Mouse (Mus musculus) MEL (cell line): ENCODE measurements around the gene Spg11. TPM values are rescaled to one million over a fixed set of nuclear protein-coding genes. Genes with fewer than 3 reads are reported as not detected.

Experiments
- DNase-seq: peaks from one replicate; pipeline ENCODE4 v3.0.0; 2011; ENCODE audit warnings: low read depth, low spot score
- H3K27ac ChIP-seq: 2 replicates; pipeline ENCODE4 v1.5.1; 2012; ENCODE audit warnings: low read depth, mild to moderate bottlenecking, control low read depth, low read length, moderate library complexity; ENCODE audit not compliant: control insufficient read depth
- H3K27me3 ChIP-seq, 2 experiments: fragments of 150-350 bp in 1 of 2; sonication (generic) in 1 of 2; 2 replicates each; pipeline ENCODE4 v1.6.1; 2012; ENCODE audit warnings: low read length in 2 of 2, mild to moderate bottlenecking in 2 of 2, improper control_type of control experiment in 1 of 2, moderate library complexity in 1 of 2; ENCODE audit not compliant: insufficient read depth in 2 of 2, control insufficient read depth in 1 of 2
- H3K36me3 ChIP-seq, 2 experiments: 2 replicates each; pipeline ENCODE4 v1.6.1; 2012 to 2014; ENCODE audit warnings: low read length in 2 of 2, improper control_type of control experiment in 1 of 2, inconsistent platforms in 1 of 2, mild to moderate bottlenecking in 1 of 2; ENCODE audit not compliant: insufficient read depth in 2 of 2, control insufficient read depth in 1 of 2
- H3K4me1 ChIP-seq, 2 experiments: fragments of 150-350 bp in 1 of 2; sonication (generic) in 1 of 2; 2 replicates each; pipeline ENCODE4 v1.6.1; 2012; ENCODE audit warnings: low read length in 2 of 2, improper control_type of control experiment in 1 of 2, mild to moderate bottlenecking in 1 of 2; ENCODE audit not compliant: insufficient read depth in 2 of 2, control insufficient read depth in 1 of 2
- H3K4me3 ChIP-seq, 2 experiments: fragments of 150-350 bp in 1 of 2; sonication (generic) in 1 of 2; 2 replicates each; pipeline ENCODE4 v1.5.1; 2012; ENCODE audit warnings: low read depth in 2 of 2, low read length in 2 of 2, mild to moderate bottlenecking in 2 of 2, moderate library complexity in 2 of 2, control low read depth in 1 of 2, improper control_type of control experiment in 1 of 2; ENCODE audit not compliant: control insufficient read depth in 1 of 2, insufficient read depth in 1 of 2
- H3K79me2 ChIP-seq: 2 replicates; pipeline ENCODE4 v1.6.1; 2012; ENCODE audit warnings: mild to moderate bottlenecking, low read length, moderate library complexity; ENCODE audit not compliant: control insufficient read depth, poor library complexity, insufficient read depth
- H3K9ac ChIP-seq: 2 replicates; pipeline ENCODE4 v1.6.1; 2012; ENCODE audit warnings: low read depth, mild to moderate bottlenecking, control low read depth, low read length, moderate library complexity; ENCODE audit not compliant: control insufficient read depth, poor library complexity, severe bottlenecking
- H3K9me3 ChIP-seq: fragments of 150-350 bp; sonication (generic); replicated peaks from 2 replicates; pipeline ENCODE4 v1.6.1; 2012; ENCODE audit warnings: mild to moderate bottlenecking, low read length, improper control_type of control experiment, moderate library complexity; ENCODE audit not compliant: insufficient read depth
- BHLHE40 ChIP-seq: IDR thresholded peaks from 2 replicates; pipeline ENCODE4 v1.6.1; 2012; ENCODE audit warnings: low read depth, mild to moderate bottlenecking, inconsistent platforms, low read length, improper control_type of control experiment, borderline replicate concordance
- CHD1 ChIP-seq: IDR thresholded peaks from 2 replicates; pipeline ENCODE4 v1.6.1; 2012; ENCODE audit warnings: low read depth, mild to moderate bottlenecking, inconsistent platforms, low read length, improper control_type of control experiment
- CHD2 ChIP-seq: IDR thresholded peaks from 2 replicates; pipeline ENCODE4 v1.6.1; 2011; ENCODE audit warnings: low read length, improper control_type of control experiment
- CTCF ChIP-seq, 3 experiments: IDR thresholded peaks in 2 of 3; conservative IDR thresholded peaks in 1 of 3; 2 replicates each; pipeline ENCODE4 v1.5.1; 2011 to 2012; ENCODE audit warnings: low read length in 3 of 3, low read depth in 2 of 3, mild to moderate bottlenecking in 2 of 3, improper control_type of control experiment in 1 of 3, inconsistent platforms in 1 of 3, mixed read lengths in 1 of 3, moderate library complexity in 1 of 3; ENCODE audit not compliant: control insufficient read depth in 1 of 3, insufficient read depth in 1 of 3, poor library complexity in 1 of 3, severe bottlenecking in 1 of 3
- E2F4 ChIP-seq: IDR thresholded peaks from 2 replicates; pipeline ENCODE4 v1.6.1; 2011; ENCODE audit warnings: low read depth, low read length, improper control_type of control experiment, borderline replicate concordance
- ELF1 ChIP-seq: IDR thresholded peaks from 2 replicates; pipeline ENCODE4 v1.6.1; 2014; ENCODE audit warnings: low read depth, mild to moderate bottlenecking, inconsistent platforms, low read length, improper control_type of control experiment, moderate library complexity
- ETS1 ChIP-seq: IDR thresholded peaks from 2 replicates; pipeline ENCODE4 v1.6.1; 2012; ENCODE audit warnings: low read depth, mild to moderate bottlenecking, inconsistent platforms, low read length, improper control_type of control experiment, moderate library complexity
- GABPA ChIP-seq: IDR thresholded peaks from 2 replicates; pipeline ENCODE4 v1.6.1; 2012; ENCODE audit warnings: low read depth, mild to moderate bottlenecking, inconsistent platforms, low read length, improper control_type of control experiment, moderate library complexity
- GATA1 ChIP-seq: IDR thresholded peaks from 2 replicates; pipeline ENCODE4 v1.6.1; 2011; ENCODE audit warnings: low read depth, low read length, improper control_type of control experiment
- HCFC1 ChIP-seq: IDR thresholded peaks from 2 replicates; pipeline ENCODE4 v1.6.1; 2012; ENCODE audit warnings: low read depth, mild to moderate bottlenecking, inconsistent platforms, low read length, improper control_type of control experiment, moderate library complexity
- KAT2A ChIP-seq: conservative IDR thresholded peaks from 2 replicates; pipeline ENCODE4 v1.6.1; 2012; ENCODE audit warnings: low read depth, low read length, improper control_type of control experiment, inconsistent platforms
- MAFK ChIP-seq: IDR thresholded peaks from 2 replicates; pipeline ENCODE4 v1.6.1; 2011; ENCODE audit warnings: low read depth, mild to moderate bottlenecking, low read length, improper control_type of control experiment, borderline replicate concordance
- MAX ChIP-seq: IDR thresholded peaks from 2 replicates; pipeline ENCODE4 v1.6.1; 2011; ENCODE audit warnings: low read length, improper control_type of control experiment
- MAZ ChIP-seq: IDR thresholded peaks from 2 replicates; pipeline ENCODE4 v1.6.1; 2012; ENCODE audit warnings: low read depth, mild to moderate bottlenecking, inconsistent platforms, low read length, improper control_type of control experiment
- MXI1 ChIP-seq: IDR thresholded peaks from 2 replicates; pipeline ENCODE4 v1.6.1; 2011; ENCODE audit warnings: mild to moderate bottlenecking, low read depth, low read length, improper control_type of control experiment
- MYB ChIP-seq: IDR thresholded peaks from 2 replicates; pipeline ENCODE4 v1.6.1; 2011; ENCODE audit warnings: mild to moderate bottlenecking, low read depth, low read length, improper control_type of control experiment
- MYC ChIP-seq: IDR thresholded peaks from 2 replicates; pipeline ENCODE4 v1.6.1; 2011; ENCODE audit warnings: low read depth, mild to moderate bottlenecking, low read length, improper control_type of control experiment, moderate library complexity
- NELFE ChIP-seq: IDR thresholded peaks from 2 replicates; pipeline ENCODE4 v1.6.1; 2011; ENCODE audit warnings: low read depth, low read length, improper control_type of control experiment
- NRF1 ChIP-seq: IDR thresholded peaks from 2 replicates; pipeline ENCODE4 v1.6.1; 2014; ENCODE audit warnings: low read depth, mild to moderate bottlenecking, inconsistent platforms, low read length, improper control_type of control experiment, moderate library complexity; ENCODE audit not compliant: poor library complexity, insufficient read depth, severe bottlenecking
- POLR2AphosphoS2 ChIP-seq: IDR thresholded peaks from 2 replicates; pipeline ENCODE4 v1.6.1; 2011; ENCODE audit warnings: low read length, improper control_type of control experiment
- POLR2AphosphoS5 ChIP-seq: IDR thresholded peaks from 2 replicates; pipeline ENCODE4 v1.6.1; 2012; ENCODE audit warnings: low read depth, borderline replicate concordance, mild to moderate bottlenecking, inconsistent platforms, low read length, moderate library complexity, mixed read lengths
- RAD21 ChIP-seq: IDR thresholded peaks from 2 replicates; pipeline ENCODE4 v1.6.1; 2011; ENCODE audit warnings: mild to moderate bottlenecking, low read depth, low read length, improper control_type of control experiment
- RCOR1 ChIP-seq: IDR thresholded peaks from 2 replicates; pipeline ENCODE4 v1.6.1; 2012; ENCODE audit warnings: low read depth, mild to moderate bottlenecking, inconsistent platforms, low read length, improper control_type of control experiment
- SIN3A ChIP-seq: IDR thresholded peaks from 2 replicates; pipeline ENCODE4 v1.6.1; 2012; ENCODE audit warnings: low read length, improper control_type of control experiment, inconsistent platforms
- TAL1 ChIP-seq: IDR thresholded peaks from 2 replicates; pipeline ENCODE4 v1.6.1; 2012; ENCODE audit warnings: mild to moderate bottlenecking, inconsistent platforms, low read length, moderate library complexity, mixed read lengths
- TBP ChIP-seq: IDR thresholded peaks from 2 replicates; pipeline ENCODE4 v1.8.0; 2011; ENCODE audit warnings: low read depth, low read length, improper control_type of control experiment
- TCF12 ChIP-seq: IDR thresholded peaks from 2 replicates; pipeline ENCODE4 v1.6.1; 2014; ENCODE audit warnings: low read depth, mild to moderate bottlenecking, inconsistent platforms, low read length, improper control_type of control experiment, moderate library complexity
- UBTF ChIP-seq: IDR thresholded peaks from 2 replicates; pipeline ENCODE4 v1.6.1; 2012; ENCODE audit warnings: low read depth, mild to moderate bottlenecking, inconsistent platforms, low read length, improper control_type of control experiment, moderate library complexity, borderline replicate concordance; ENCODE audit not compliant: insufficient read depth
- USF1 ChIP-seq: IDR thresholded peaks from 2 replicates; pipeline ENCODE4 v1.6.1; 2014; ENCODE audit warnings: low read depth, mild to moderate bottlenecking, inconsistent platforms, low read length, improper control_type of control experiment, moderate library complexity
- USF2 ChIP-seq, 2 experiments: IDR thresholded peaks; 2 replicates each; pipeline ENCODE4 v1.6.1; 2011 to 2012; ENCODE audit warnings: improper control_type of control experiment in 2 of 2, low read length in 2 of 2, borderline replicate concordance in 1 of 2, inconsistent platforms in 1 of 2, low read depth in 1 of 2, mild to moderate bottlenecking in 1 of 2; ENCODE audit not compliant: insufficient read depth in 1 of 2
- ZC3H11A ChIP-seq: IDR thresholded peaks from 2 replicates; pipeline ENCODE4 v1.6.1; 2012; ENCODE audit warnings: low read depth, mild to moderate bottlenecking, inconsistent platforms, low read length, improper control_type of control experiment
- ZKSCAN1 ChIP-seq: IDR thresholded peaks from 2 replicates; pipeline ENCODE4 v1.6.1; 2012; ENCODE audit warnings: low read depth, mild to moderate bottlenecking, inconsistent platforms, low read length, improper control_type of control experiment, moderate library complexity
- ZMIZ1 ChIP-seq: IDR thresholded peaks from 2 replicates; pipeline ENCODE4 v1.6.1; 2012; ENCODE audit warnings: low read depth, mild to moderate bottlenecking, inconsistent platforms, low read length, improper control_type of control experiment, moderate library complexity
- ZNF384 ChIP-seq: IDR thresholded peaks from 2 replicates; pipeline ENCODE4 v1.6.1; 2012; ENCODE audit warnings: low read depth, mild to moderate bottlenecking, inconsistent platforms, low read length, improper control_type of control experiment
- polyA plus RNA-seq, 2 experiments: library from polyadenylated mRNA; stranded (reverse) in 1 of 2; unstranded in 1 of 2; fragments of >175 nt in 1 of 2; fragments of >200 nt in 1 of 2; gene quantifications; 2 replicates each; pipeline versions ENCODE4 v1.2.1 to v1.2.4; 2012; ENCODE audit warnings: low replicate concordance in 2 of 2, low read depth in 1 of 2; ENCODE audit not compliant: insufficient read length in 2 of 2, insufficient read depth in 1 of 2, missing spikeins in 1 of 2
- total RNA-seq: library from RNA; depleted of rRNA; stranded (reverse); fragments of 300-350 nt; gene quantifications from 2 replicates; pipeline ENCODE4 v1.2.3, GENCODE M21; 2012; rRNA removed

Spg11 gene
- total RNA-seq (5.9 TPM in 2 replicates), polyA plus RNA-seq (1 to 10 TPM in 1 of 2 experiments, not detected in 1; 6.9 TPM)

- Histone ChIP-seq H3K9me3 (no peaks in the 10 kb centered on the region), H3K4me3 (peak within 1 kb of the TSS; percentile 86 to 87), H3K27ac (peak within 1 kb of the TSS; percentile 89), H3K9ac (peak within 1 kb of the TSS; percentile 96), H3K4me1 (peaks cover 4 to 7% of the 10 kb centered on the region in 2 experiments), H3K36me3 (peaks cover 0 to 13% of the 10 kb centered on the region in 2 experiments; a peak in 2 of 4 replicates), H3K27me3 (no peaks in the 10 kb centered on the region), H3K79me2 (peaks cover 9% of the 10 kb centered on the region)
- DNase-seq = peak; percentile 98
- TF ChIP-seq HCFC1 (peak; percentile 90), NELFE (peak; percentile 99), GABPA (no peak), TCF12 (peak; percentile 73), TAL1 (no peak), CHD1 (no peak; the same call in 1 of the 2 replicates), RCOR1 (no peak), TBP (peak; percentile 89), POLR2AphosphoS2 (peak; percentile 57; the same call in 1 of the 2 replicates), ZMIZ1 (peak; percentile 94), MXI1 (peak; percentile 80), USF1 (peak; percentile 85), ETS1 (peak; percentile 75), POLR2AphosphoS5 (no peak), ELF1 (peak; percentile 94), CTCF (IDR thresholded peaks at IDR 0.05 in 2 of 3, conservative IDR thresholded peaks at IDR 0.05 in 1 of 3; ENCODE audit: control insufficient read depth in 1 of 3, insufficient read depth in 1 of 3, low read depth in 2 of 3, low read length in 3 of 3, poor library complexity in 1 of 3, severe bottlenecking in 1 of 3) (no peak), RAD21 (no peak), SIN3A (peak; percentile 73), ZNF384 (peak; percentile 87), MAX (no peak), NRF1 (peak; percentile 95), CHD2 (peak; percentile 67), MAFK (no peak), UBTF (0 out of 2 replicates have a peak, but pooled peaks have one; percentile 33), GATA1 (no peak), MAZ (no peak), MYC (0 out of 2 replicates have a peak, but pooled peaks have one; percentile 23), ZC3H11A (no peak), KAT2A (no peak; the same call in 1 of the 2 replicates), MYB (no peak), E2F4 (no peak), BHLHE40 (peak; percentile 83; the same call in 1 of the 2 replicates), ZKSCAN1 (no peak), USF2 (IDR thresholded peaks at IDR 0.05; ENCODE audit: borderline replicate concordance in 1 of 2, insufficient read depth in 1 of 2, low read depth in 1 of 2, low read length in 2 of 2) (no peak)
These were observed at the start of gene Spg11 for GRCm38 (mm10) chr2:122117961-122118958. Gene Spg11, minus strand, starts transcription at chr2:122118386.
